Mouse (Mus musculus) cerebellum, adult 2 months (tissue): ENCODE data around the gene Krt28.

ENCODE experiments used
- CTCF ChIP-seq: fragments of 200-500 bp; IDR thresholded peaks from 2 replicates; pipeline ENCODE4 v1.5.1; 2011; ENCODE audit warnings: low read depth, mild to moderate bottlenecking, control low read depth, low read length, moderate library complexity, borderline replicate concordance; ENCODE audit not compliant: insufficient read depth
- POLR2A ChIP-seq: fragments of 200-500 bp; IDR thresholded peaks from 2 replicates; pipeline ENCODE4 v1.6.1; 2011; ENCODE audit warnings: low read length, control low read depth, borderline replicate concordance; ENCODE audit not compliant: insufficient read depth

DNA sequence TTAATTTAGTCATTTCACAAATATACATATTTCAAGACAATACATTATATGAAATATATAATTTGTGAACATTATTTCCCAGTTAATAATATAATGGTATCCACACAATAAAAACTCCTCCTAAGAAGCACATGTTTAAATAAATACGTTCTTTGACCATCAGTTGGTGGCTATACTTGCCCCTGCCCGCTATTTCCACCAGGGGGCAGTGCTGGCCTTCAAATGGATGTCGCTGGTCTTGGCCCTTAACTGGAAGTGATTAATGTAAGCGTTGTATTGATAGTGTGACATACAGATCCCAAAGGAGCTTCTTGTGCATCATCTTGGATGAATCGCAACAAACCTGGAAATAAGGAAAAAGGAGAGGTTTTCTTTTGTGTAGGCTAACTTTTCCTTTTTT, 4.9 kb upstream of the Krt28 start:
- peak; percentile 80 for TF ChIP-seq CTCF
- TF ChIP-seq POLR2A, result no peak
